Mouse (Mus musculus) telencephalon, adult 2 months (tissue): ENCODE data around the gene Rph3al.
A peak's percentile ranks its signal among the peaks of the same experiment; 100 is the strongest.

ENCODE experiments used
- DNase-seq: peaks from one replicate; pipeline ENCODE4 v3.0.0-alpha.2; 2011; ENCODE audit warnings: low read depth, low spot score

The Rph3al gene

DNA sequence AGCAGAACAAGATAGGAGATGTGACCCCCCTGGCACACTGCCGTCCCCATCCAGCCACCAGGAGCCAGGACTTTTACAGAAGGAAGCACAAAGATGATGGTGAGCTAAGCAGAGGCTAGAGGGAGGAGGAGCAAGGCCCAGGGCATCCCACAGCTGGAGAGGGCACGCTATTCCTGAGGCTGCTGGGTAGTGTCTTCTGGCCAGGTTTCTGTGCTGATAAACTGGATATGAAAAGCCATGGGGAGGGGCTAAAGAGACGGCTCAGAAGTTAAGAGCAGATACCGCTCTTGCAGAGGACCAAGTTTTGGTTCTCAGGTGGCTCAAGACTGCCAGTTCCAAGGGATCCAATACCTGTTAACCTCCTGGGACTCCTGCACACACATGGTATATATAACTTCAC lies 76.6 kb downstream of the Rph3al start:
- no peak for DNase-seq

DNA sequence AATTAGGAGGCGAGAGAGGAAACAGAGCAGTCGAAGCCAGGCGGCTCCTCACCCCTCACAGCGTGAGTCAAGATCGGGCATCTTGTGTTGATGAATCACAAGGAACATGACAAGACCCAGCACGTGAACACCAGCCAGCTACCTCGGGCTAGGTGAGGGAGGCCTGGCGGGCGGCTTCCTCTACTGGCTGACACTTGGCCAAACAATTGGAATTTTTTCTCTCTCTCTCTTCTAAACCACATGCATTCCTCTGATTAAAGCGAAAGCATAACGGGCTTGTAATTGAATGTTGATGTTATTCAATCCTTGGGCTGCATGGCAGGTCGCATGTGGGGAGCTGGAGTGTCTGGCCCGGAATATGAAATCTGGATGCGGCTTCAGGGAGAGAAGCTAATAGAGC lies 77.0 kb downstream of the Rph3al start:
- no peak for DNase-seq

DNA sequence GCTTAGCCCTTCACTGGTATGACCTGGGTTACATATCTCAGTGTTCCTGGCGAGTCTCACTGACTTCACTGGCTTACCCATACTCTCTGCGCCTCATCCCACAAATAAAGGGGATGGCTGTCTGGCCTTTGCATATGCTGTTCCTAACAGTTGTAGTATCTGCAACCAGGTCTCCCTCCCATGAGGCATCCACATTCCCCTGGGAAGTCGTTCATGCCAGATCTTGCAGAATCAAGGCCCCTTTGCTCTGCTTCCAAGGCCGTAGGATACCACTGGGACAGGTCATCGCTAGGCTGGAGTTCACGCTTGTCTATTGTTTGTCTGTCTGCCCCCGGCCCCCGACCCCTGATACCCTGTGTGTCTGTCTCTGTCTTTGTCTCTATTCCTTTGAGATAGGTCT lies 78.8 kb downstream of the Rph3al start:
- DNase-seq: no peak

- no peak for DNase-seq
Observed at GRCm38 (mm10) chr11:75858975-75859374, 79.3 kb downstream of the Rph3al start.

- DNase-seq: no peak
Observed at GRCm38 (mm10) chr11:75857781-75858180, 80.4 kb downstream of the Rph3al start.

GRCm38 (mm10) chr11:75854327-75854726 lies 83.9 kb downstream of the Rph3al start:
- DNase-seq: no peak

DNA sequence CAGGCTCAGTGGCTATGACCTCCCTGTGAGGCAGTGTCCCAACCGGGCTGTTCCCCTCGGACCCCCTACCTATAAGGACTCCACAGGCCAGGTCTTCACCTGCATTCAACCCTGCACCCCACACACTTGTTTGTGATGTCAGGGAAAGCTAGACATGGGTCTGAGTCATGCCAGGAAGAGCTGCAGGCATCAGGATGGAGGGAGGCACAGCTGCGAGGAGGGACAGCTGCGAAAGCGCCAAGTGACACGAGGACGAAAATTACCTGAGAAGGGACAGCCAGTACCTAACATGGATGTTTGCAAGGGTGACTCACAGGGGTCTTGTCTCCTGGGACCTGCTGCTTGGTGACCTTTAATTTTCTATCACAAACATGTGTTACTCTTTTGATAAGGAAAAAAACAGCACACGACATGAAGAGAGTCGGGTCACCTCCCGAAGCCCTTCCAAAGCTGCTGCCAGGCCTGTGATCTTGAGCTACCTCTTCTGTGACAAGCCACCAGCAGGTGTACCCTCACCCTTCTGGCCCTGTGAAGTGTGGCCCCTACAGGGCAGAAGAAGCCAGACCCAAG lies 85.1 kb downstream of the Rph3al start:
- no peak for DNase-seq

GRCm38 (mm10) chr11:75852485-75852884 lies 85.7 kb downstream of the Rph3al start:
- no peak for DNase-seq

- DNase-seq: no peak
Observed at GRCm38 (mm10) chr11:75849552-75849951, 88.7 kb downstream of the Rph3al start.

DNA sequence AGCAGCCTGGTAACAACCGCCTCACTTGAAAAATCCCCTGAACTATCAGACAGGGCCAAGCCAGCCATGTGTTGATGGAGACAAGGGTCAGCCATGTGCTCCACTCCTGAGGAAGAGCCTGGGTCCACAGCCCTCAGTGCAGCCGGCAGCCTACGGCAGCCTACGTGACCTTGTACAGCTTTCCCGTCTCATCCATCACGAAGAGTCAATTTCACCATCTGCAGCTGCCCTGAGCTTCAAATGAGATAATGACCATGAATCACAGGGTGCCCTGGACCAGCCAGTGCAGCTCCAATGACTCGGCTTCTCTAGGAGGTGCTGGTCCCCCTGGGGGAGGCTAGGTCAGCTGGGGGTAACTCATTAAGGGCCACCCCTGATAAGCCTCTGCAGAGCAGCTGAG lies 91.6 kb downstream of the Rph3al start:
- no peak for DNase-seq

DNA sequence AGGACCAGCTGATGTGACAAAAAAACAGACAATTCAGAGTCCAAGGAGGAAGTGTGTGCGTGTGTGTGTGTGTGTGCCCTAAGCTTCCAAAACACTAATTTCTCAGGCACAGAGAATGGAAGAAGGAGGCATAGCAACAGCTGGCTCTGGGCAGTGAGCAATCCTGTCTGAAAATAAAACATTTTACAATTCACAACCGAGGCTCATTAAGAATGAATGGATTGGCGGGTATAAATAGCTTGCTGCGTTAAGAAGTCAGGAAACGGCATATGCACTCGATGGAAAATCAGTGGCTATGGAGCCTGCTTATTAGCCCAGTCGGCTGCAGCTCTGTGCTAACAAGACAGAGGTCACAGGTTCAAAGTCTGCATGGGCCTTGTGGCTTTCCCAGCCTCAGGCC lies 92.6 kb downstream of the Rph3al start:
- DNase-seq: no peak

- DNase-seq: no peak
Observed at GRCm38 (mm10) chr11:75842904-75843619, 95.2 kb downstream of the Rph3al start.

- no peak for DNase-seq
Observed at GRCm38 (mm10) chr11:75841503-75841902, 96.7 kb downstream of the Rph3al start.

DNA sequence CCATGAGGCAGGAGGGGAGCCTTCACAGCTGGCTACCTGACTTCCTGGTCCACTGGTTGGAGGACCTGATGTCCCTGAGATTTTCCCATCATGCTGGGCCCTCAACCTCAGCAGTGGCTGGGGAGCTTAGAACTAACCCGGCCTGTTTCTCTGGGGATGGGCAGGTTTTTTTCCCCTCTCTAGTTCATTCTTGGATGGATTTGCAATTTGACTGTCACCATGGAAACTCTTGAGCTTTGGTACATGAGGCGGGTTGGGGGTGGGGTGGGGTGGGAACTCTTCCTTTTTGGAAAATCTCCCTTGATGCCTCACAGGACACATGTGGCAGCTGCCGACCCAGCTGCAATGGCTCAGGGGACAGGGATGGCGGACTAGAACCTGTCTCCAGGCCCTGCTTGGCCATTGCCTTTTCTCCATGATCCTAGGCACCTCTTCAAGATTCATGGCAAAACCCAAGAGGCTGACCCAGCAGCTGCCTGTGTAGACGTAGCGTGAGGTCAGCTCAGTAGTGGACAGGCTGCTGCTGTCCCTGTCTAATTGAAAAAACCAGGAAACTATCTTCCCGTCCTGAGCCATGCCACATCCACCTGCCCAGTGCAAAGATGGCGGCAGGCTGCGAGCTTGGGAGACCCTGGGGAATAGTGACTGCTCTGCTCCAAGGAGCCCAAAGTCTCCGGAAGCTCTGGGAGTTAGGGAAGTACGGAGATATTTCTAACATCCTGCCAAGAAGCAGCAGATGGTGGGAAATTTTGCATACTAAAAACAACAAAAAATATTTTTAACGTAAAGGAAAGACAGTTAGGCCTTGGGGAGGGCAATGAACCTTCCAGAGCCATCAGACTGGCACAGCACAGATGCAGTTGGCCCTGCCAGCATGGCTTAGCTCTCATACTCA lies 98.4 kb downstream of the Rph3al start:
- DNase-seq: peak; percentile 26

DNA sequence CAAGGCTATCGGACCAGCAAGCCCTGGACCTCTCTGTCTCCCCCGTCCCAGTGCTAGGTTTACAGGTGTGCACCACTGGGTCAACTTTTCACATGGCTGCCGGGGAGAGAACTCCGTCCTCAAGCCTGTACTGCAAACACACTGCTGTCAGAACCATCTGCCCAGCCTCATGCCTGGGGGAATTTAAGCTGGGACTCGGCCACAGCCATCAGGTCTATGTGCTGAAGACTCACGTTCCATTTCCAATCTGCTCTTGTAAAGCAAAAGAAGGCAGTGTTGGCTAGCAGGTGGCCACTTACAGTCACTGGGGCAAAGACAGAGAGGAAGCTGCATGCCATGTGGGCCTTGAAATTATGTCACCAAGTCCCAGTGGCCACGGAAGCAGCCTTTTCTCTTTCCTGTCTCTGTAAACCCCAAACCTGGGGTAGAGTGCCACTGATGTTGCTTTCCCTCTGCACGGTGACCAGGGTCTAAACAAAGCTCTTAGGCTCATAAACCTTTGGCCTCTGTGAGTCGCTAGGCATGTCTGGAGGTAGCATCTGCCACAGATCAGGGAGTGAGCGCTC lies 99.3 kb downstream of the Rph3al start:
- no peak for DNase-seq

DNA sequence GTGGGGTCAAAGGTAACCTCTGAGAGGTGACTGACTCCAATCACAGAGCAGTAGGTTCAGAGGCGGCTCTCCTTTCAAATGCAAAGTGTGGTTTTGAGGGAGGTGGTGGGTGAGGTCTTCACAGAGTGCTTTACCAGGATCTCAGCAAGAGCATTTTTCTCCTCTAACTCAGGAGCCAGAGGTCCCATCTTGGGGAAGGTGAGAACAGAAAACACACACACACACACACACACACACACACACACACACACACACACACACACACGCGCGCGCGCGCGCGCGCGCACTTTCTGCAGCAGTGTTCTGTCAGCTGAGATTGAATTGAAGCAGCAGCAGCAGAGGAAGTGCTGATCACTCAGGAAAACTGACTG lies 102.0 kb downstream of the Rph3al start:
- no peak for DNase-seq

DNA sequence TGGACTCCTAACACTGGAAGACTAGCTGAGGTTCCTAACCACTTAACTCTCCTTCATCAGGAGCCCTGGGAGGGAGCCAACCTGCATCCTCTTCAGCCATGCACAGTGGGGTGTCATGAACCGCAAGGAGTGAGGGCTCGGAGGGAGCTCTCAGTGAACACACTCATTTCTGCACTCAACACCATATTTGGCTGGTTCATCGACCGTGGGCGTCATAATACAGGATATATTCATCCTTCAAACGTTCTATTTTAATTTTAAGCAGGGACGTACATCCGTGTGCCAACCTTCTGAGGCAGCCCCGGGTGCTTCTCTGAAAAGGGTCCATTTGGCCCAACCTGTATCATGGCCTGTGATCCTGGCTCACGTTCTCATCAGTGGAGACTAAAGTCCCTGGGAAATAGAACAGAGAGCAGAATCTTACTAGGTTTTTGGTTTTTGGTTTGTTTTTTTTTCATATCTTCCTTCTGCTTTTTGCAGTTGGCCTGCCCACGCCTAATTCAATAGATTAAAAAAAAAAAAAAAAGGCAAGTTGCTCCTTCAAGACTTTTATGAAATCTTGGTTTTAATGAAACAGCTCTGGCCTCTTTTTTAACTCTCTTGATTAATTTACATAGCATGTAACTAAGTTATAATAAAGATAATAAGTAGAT lies 102.5 kb downstream of the Rph3al start:
- peak; percentile 31 for DNase-seq

DNA sequence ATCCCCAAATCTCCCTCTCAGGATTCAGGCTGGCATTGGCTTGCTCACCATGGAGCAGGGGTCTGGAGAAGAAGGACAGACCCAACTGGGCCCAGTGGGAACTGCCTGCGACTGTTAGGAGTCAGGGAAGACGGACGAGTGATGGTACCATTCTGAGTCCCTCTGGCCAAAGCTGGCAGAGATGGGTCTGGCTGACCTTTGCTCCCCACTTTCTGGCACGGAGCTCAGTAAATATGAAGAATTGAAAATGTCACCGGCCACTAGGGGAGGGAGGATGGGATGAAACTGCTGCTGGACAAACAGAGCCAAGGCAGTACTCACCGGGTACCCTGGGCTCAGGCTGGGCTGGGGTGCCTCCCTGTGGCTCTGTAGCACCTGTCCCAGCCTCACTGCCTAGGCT lies 105.1 kb downstream of the Rph3al start:
- DNase-seq: no peak

DNA sequence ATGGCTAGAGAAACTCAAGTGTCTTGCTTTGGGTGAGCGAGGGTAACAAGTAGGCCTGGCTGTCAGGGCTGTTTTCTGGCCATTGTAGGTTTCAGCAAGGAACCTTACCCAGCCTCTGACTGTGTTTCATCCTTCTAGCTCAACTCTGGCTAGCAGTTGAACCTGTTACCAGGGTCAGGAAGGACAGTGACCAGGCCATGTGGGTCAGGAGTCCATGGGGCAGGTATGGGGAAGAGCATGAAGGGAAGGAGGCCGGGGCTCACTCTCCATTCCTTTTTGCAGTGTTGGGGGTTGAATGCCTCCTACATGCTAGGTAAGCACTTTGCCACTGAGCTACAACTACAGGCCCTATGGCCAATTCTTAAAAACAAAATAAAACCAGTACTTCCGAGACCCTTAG lies 107.8 kb downstream of the Rph3al start:
- no peak for DNase-seq

DNA sequence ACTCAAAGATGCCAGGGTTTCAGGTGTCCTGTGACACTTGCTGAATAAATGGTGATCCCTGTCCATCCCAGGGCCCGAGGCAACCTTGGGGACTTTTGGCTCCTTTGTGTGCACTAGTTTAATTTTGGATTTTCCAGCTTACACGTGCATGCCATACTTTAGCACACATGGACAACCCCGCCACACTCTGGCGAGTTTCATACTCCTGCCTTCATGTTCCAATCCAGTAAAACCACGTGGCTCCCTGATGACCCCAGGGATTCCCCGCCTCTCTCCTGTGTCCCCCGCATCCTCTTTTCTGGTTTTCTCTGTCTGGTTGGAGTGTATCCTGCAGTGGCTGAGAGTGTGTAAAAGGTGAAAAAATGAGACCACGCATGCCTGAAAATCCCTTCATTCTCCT lies 110.8 kb downstream of the Rph3al start:
- no peak for DNase-seq

DNA sequence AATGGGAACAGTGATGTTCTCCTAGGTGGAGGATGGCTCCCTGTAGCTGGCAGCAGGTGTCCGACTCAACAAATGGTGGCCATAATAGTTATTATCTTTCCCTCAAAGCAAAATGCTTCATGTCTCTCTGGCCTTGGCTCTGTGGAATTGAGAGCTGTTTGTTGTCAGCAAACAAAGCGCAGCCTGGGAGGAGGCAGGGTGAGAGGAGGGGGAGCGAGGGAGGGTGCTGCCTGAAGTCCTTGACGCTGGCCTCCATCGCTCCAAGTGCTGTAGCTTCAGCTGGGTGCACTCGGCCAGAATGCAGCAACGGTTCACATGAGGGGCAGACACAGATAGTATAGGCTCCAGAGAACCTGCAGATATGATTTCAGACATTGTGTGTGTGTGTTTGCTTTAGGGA lies 114.7 kb downstream of the Rph3al start:
- no peak for DNase-seq

- DNase-seq: no peak
Observed at GRCm38 (mm10) chr11:75813085-75813484, 125.1 kb downstream of the Rph3al start.
